Mouse (Mus musculus) Muller cell, postnatal 12 days (primary cell): Measurements from ENCODE around the gene Fam102b.
A peak's percentile ranks its signal among the peaks of the same experiment; 100 is the strongest.

Source experiments
- DNase-seq: peaks from one replicate; pipeline ENCODE4 v3.0.0-alpha.2; 2015; ENCODE audit errors: inconsistent ontology term

Gene Fam102b

DNA sequence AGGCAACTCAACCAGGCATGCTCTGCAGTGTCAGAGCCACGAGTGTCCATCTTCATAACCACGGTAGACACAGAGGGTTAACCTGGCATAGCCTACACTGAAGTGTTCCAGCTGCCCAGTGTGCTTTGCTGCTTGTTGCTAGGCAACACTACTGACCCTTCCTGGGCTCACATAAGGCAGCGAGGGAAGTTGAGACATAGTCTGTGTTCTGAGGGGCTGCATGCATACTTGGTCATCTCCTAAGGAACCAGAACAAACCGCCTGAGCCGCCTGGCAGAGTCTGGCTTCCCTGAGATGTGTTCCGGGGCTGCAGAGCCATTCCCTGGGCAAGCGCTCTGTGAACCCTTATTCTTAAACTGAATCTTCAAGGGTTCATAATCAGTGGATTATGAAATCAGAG is 66.2 kb downstream of the Fam102b start:
- DNase-seq: no peak

DNA sequence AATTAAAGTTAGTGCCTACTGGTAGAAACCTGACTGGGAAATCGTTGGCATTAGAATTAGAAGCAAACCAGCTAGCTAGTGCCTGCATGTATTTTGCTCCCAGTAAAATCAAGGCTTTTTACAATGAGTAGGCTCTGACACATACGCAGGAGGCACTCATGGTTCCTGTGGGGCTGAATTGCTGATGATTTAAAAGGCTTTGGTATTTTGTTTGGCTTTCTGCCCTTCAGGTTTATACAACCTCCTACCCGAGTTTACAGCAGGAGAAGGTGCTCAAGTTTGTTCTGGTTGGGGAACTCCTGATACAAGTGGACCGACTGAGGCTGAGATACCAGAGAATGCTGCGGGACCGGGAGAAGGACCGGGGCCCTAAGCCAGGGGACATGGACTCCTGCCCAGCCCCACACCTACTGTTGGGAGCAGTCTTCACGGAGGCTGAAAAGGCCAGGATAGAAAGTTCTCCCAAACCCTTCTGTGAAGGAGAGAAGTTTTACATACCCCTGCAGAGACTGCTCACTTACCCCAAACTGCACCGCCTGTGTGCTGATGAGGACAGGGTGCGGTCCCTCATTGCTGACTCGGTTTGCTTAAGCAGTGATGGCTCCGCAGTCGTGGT is 67.6 kb downstream of the Fam102b start:
- no peak for DNase-seq

DNA sequence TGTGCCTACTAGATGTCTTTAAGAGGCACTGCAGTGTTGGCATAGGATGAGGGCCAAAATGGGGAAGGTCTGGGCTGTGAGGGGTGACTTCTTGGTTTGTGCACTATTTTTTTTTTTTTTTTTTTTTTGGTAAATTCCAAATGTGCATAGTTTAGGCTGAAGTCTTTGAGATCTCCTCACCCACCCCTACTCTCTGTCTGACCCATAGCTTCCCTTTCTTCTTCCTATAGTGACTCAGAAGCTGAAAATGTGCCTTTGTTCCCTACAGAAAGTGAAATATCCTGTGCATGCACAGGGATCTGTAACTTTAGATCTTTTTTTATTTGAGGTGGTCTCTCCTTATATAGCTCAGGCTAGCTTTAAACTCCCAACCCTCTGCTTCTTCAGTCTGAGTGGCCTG is 69.4 kb downstream of the Fam102b start:
- peak; percentile 65 for DNase-seq

DNA sequence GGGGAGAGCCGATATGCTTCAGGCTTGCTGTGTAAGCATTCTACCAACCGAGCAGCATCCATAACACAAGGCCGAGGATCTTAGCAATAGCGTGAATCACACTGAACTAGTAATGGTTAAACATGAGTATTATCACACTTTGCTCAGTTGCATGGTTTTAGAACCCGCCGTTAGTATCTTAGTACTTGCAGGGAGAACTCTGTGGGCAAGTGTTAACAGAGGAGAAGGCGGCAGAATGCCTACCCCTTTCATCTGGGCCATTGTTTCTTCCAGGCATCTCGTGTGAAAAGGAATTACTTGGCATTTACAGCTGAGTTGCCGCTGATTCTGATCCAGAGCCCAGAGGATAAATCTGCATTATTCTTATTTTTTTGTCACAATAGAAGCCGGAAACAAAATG is 86.4 kb downstream of the Fam102b start:
- no peak for DNase-seq

DNA sequence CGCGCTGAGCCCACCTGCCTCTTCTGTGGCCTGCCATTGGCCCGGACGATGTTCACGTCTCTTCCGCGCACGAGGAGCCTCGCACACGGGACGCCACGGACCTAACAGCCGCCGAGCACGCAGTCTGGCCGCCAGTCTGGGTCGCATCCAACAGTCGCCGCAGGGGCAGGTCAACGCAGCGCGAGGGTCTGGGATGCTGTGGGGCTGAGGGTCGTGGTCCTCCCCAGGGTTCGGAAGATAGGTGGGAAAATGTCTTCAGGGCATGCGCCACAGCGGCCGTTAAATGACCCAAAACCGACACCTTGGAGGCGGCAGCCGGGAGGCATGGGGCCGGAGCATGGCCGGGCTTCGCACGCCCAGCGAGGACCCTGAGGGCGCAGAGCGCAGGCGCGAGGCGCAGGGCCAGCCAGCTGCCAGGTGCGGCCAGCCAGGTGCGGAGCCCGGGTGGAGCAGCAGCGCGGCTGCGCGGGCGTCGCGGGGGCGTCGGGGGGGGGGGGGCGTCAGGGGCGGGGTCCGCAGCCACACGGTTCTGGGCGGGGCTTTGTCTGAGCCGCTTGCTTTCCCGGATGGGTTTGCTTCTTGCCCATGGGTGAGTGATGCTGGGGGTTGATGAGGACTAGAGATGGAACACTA is 87.3 kb downstream of the Fam102b start, which contains the start of gene Gm9857:
Gm9857 (minus strand) TSS at position 445 of the 633 bp plus-strand sequence.
- no peak for DNase-seq

DNA sequence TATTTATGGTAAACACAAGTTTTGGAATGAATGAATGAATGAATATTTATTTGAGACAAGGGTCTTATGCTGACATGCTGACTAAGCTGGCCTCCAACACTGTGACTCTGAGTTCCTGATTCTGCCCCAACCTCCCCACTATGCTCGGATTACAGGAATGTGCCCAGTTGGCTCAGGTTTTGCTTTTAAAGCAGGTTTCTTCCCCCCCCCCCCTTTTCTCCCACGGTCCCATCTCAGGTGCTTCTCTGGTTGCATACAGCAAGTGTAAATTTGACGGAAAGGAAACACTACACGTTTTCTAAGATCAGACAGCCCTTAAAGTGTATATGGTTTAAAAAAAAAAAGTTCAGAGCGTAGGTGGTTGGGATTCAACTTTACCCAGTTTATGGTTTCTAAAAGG is 87.8 kb downstream of the Fam102b start, which contains the start of gene Henmt1:
Henmt1 (plus strand) TSS at position 301 of the 400 bp plus-strand sequence.
- DNase-seq: no peak

DNA sequence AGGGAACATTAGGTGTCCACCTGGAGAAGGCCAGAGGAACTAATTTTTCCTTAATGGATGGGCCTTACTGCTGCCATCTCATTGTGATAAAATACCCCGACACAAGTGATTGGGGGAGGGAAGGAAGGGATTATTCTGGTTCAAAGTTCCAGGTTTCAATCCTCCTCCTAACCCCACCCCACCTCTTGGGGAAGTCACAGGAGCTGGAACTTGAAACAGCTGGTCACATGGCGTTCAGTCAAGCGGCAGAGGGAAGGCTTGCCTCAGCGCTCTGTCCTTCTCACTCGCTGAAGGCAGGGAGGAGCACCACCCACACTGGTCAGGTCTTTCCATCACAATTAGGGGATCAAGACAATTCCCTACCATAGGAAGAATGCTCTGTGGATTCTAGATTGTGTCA is 88.7 kb downstream of the Fam102b start:
- no peak for DNase-seq

DNA sequence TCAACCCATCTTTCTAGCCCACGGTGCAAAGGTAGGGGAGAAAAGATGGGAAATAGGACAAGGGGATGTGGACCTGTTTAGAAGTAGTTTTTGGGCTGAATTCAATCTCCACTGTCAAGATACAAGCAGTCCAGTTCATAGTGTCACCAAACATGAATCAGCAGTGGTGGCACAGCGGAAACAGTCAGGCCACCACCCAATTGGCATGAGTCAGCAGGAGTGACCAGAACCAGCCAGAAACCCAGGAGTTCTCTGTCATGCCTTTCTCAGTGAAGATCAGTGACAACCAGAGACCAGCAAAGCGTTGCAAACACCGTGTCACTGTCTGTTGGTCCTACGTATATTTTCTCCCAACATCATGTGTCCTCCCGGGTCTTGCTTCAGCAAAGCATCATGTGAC is 93.8 kb downstream of the Fam102b start:
- no peak for DNase-seq

DNA sequence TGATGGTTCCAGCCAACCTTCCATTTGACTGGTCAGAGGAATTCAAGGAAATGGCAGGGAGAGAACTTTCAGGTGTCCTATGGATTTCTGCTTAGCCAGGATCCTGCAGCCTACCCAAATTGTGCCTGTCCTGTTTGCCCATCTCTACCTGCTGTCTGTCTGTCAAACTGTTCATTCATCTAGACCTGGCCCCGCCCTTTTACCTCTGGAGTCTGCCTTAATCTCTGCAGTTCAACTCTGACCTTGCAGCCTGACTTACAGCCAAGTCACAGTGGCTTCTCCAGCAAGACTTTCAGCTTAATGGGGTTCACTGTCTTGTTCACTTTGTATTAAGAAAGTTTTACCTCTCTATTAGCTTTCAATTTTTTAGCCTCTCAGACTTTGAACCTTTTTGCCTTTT is 101.1 kb downstream of the Fam102b start:
- no peak for DNase-seq

DNA sequence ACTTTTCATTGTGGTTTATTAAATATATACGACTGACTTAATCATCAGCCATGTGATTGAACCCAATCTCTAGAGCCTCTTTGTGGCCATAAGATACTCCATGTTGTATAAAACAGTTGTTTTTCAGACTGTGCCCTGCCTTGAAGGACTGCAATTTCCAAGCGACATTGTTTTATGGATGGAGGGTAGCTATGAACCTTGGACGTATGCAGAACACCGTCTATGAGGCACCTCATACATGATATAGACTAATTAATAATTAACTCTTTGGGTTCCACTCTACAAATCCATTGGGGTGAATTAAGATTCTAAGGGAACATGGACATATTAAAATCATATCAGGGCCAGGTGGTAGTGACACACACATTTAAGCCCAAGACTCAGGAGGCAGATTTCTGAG is 101.7 kb downstream of the Fam102b start:
- DNase-seq: no peak

DNA sequence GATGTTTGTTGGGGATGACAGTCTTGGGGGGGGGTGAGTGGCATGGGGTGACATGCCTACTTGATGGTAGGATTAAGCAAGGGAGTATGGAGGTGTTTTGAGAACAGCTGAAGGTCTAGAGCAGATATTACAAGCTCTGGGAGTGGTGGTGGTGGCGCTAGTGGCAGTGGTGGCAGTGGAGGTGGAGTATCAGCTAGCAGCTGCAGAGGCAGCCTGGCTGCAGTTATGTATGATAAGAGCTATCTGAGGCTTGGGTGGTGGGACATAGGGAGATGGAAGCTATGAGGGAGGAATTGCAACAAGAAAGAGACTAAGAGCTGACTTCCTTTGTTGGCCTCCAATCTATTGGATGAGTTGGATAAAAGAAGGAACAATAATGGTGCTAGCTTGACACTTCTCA is 105.6 kb downstream of the Fam102b start:
- DNase-seq: no peak
